Mouse (Mus musculus) CD4-positive, CD25-positive, alpha-beta regulatory T cell, adult 4 months (primary cell): ENCODE data around the gene Coa4. TPM values are rescaled to one million over a fixed set of nuclear protein-coding genes. Genes with fewer than 3 reads are reported as not detected.
A peak's percentile ranks its signal among the peaks of the same experiment; 100 is the strongest.
"Not testable (repeated sequence)": the region's sequence is repeated elsewhere in the genome, so short reads cannot be mapped to it uniquely, and the experiment has no call there.

Source experiments
- ATAC-seq: one replicate; pipeline ENCODE4 v1.8.0; 2017
- polyA plus RNA-seq, 2 experiments: library from polyadenylated mRNA; unstranded; fragments of 100-300 nt; shearing (Covaris generic); gene quantifications; one replicate each; pipeline ENCODE4 v1.2.1; 2017

Gene Coa4
- polyA plus RNA-seq, 2 experiments from 2014 or later: 22.0 to 29.5 TPM

- ATAC-seq: no peak
Measured at GRCm38 (mm10) chr7:100561861-100562587, 25.2 kb downstream of the Coa4 start.

- not testable (repeated sequence) for ATAC-seq
Measured at GRCm38 (mm10) chr7:100567238-100567637, 30.4 kb downstream of the Coa4 start.

- no peak for ATAC-seq
Measured at GRCm38 (mm10) chr7:100569907-100570306, 33.0 kb downstream of the Coa4 start.

- no peak for ATAC-seq
Measured at GRCm38 (mm10) chr7:100570930-100571715, 34.3 kb downstream of the Coa4 start.

GRCm38 (mm10) chr7:100572061-100572460 lies 35.2 kb downstream of the Coa4 start:
- no peak for ATAC-seq

- no peak for ATAC-seq
Measured at GRCm38 (mm10) chr7:100572704-100573103, 35.8 kb downstream of the Coa4 start.

- ATAC-seq: no peak
Measured at GRCm38 (mm10) chr7:100578794-100579193, 41.9 kb downstream of the Coa4 start.

GRCm38 (mm10) chr7:100582235-100582634 lies 45.4 kb downstream of the Coa4 start:
- no peak for ATAC-seq

GRCm38 (mm10) chr7:100582727-100583236 lies 45.9 kb downstream of the Coa4 start:
- ATAC-seq: peak; percentile 96

GRCm38 (mm10) chr7:100589816-100590215 lies 52.9 kb downstream of the Coa4 start:
- no peak for ATAC-seq

Other genes starting within 250 kb of the Coa4 start
- gene C2cd3, start 164.8 kb upstream of the Coa4 start, polyA plus RNA-seq: 10 to 100 TPM; 34.1 to 35.9 TPM
- gene Ppme1, start 164.8 kb upstream of the Coa4 start, polyA plus RNA-seq: 10 to 100 TPM; 20.8 to 23.7 TPM
- gene Ucp3, start 64.1 kb upstream of the Coa4 start, polyA plus RNA-seq: not detected
- 1,000 to 10,000 TPM; 1,055 to 1,337 TPM for gene Ucp2, start 43.7 kb upstream of the Coa4 start, polyA plus RNA-seq
- 10 to 100 TPM; 20.0 to 20.3 TPM for gene Dnajb13, start 22.1 kb upstream of the Coa4 start, polyA plus RNA-seq
- gene Rab6a, start 70.3 kb downstream of the Coa4 start, polyA plus RNA-seq: 10 to 100 TPM in 1 of 2 experiments, 1 to 10 TPM in 1; 8.8 to 15.4 TPM
- 10 to 100 TPM; 74.2 to 77.0 TPM for gene Mrpl48, start 71.2 kb downstream of the Coa4 start, polyA plus RNA-seq
- under 1 TPM; 0.35 to 0.98 TPM for gene Plekhb1, start 125.3 kb downstream of the Coa4 start, polyA plus RNA-seq
- gene Fam168a, start 169.6 kb downstream of the Coa4 start, polyA plus RNA-seq: 10 to 100 TPM; 21.6 to 32.8 TPM